Comparison of ENCODE assay signal across 8 mouse cellular contexts in genomic region chr3:37722487-37723060, GRCm38 (mm10). TPM values are rescaled to one million over a fixed set of nuclear protein-coding genes. Genes with fewer than 3 reads are reported as not detected.
DNase-seq lines count a peak whose midpoint lies in the region; ATAC-seq and TF ChIP-seq lines count a peak whose summit lies in the region.

No protein-coding gene starts in this region.

- no peak for ATAC-seq in lung, embryonic 14.5 days (ENCODE audit: insufficient read depth)
- no peak for ATAC-seq in forebrain, embryonic 15.5 days (replicated peaks)
- ATAC-seq in limb, embryonic 13.5 days (ENCODE audit: low FRiP score, low read depth), result no peak

- peak overlapping the region; percentile 26 for H3K4me3 ChIP-seq in lung, embryonic 14.5 days (ENCODE audit: low read depth, low read length)
- H3K4me3 ChIP-seq in forebrain, embryonic 15.5 days, result no peak overlapping the region
- H3K4me3 ChIP-seq in limb, embryonic 13.5 days, result peak overlapping the region; percentile 45

- H3K4me2 ChIP-seq in lung, embryonic 14.5 days, result peak overlapping the region; percentile 53
- H3K4me2 ChIP-seq in forebrain, embryonic 15.5 days (replicated peaks), result peak overlapping the region; percentile 70
- peak overlapping the region; percentile 78 for H3K4me2 ChIP-seq in limb, embryonic 13.5 days (replicated peaks)

- no peak for TF ChIP-seq CTCF in lung, embryonic 14.5 days (IDR thresholded peaks at IDR 0.05; ENCODE audit: low read depth)

- peaks cover 28% of the 10 kb centered on the region for H3K27me3 ChIP-seq in lung, embryonic 14.5 days (ENCODE audit: insufficient read depth, low read length)
- H3K27me3 ChIP-seq in forebrain, embryonic 15.5 days, result no peaks in the 10 kb centered on the region
- no peaks in the 10 kb centered on the region for H3K27me3 ChIP-seq in limb, embryonic 13.5 days

- peak overlapping the region; percentile 16 for H3K9ac ChIP-seq in lung, embryonic 14.5 days
- H3K9ac ChIP-seq in forebrain, embryonic 15.5 days (replicated peaks), result no peak overlapping the region
- H3K9ac ChIP-seq in limb, embryonic 13.5 days, result 0 out of 2 replicates have a peak overlapping the region, but pooled peaks have one; percentile 31

- 48% methylated on average over 12 of the region's 12 CpGs for WGBS in lung, embryonic 14.5 days
- WGBS in forebrain, embryonic 15.5 days, result 48% methylated on average over 12 of the region's 12 CpGs
- 33% methylated on average over 12 of the region's 12 CpGs for WGBS in limb, embryonic 13.5 days

- H3K36me3 ChIP-seq in lung, embryonic 14.5 days (ENCODE audit: insufficient read depth), result no peaks in the 10 kb centered on the region
- no peaks in the 10 kb centered on the region for H3K36me3 ChIP-seq in forebrain, embryonic 15.5 days
- H3K36me3 ChIP-seq in limb, embryonic 13.5 days, result no peaks in the 10 kb centered on the region

- no peak for DNase-seq in lung, embryonic 14.5 days
- DNase-seq in lung, postnatal 36 days, result no peak
- DNase-seq in retina, postnatal 1 day, result peak; percentile 17
- DNase-seq in adrenal gland, postnatal 36 days, result no peak
- DNase-seq in ovary, postnatal 14 days (ENCODE audit: low spot score), result no peak
- no peak for DNase-seq in spleen, postnatal 14 days (ENCODE audit: low spot score in 2 of 2)

- H3K9me3 ChIP-seq in lung, embryonic 14.5 days (ENCODE audit: low read depth, low read length), result no peaks in the 10 kb centered on the region
- no peaks in the 10 kb centered on the region for H3K9me3 ChIP-seq in forebrain, embryonic 15.5 days
- no peaks in the 10 kb centered on the region for H3K9me3 ChIP-seq in limb, embryonic 13.5 days

- peak overlapping the region; percentile 95 for H3K27ac ChIP-seq in lung, embryonic 14.5 days (ENCODE audit: low read depth)
- H3K27ac ChIP-seq in forebrain, embryonic 15.5 days (replicated peaks), result no peak overlapping the region
- H3K27ac ChIP-seq in limb, embryonic 13.5 days, result peak overlapping the region; percentile 88

- peaks cover 8% of the 10 kb centered on the region; the same call in 1 of the 2 replicates for H3K4me1 ChIP-seq in lung, embryonic 14.5 days (ENCODE audit: insufficient read depth)
- peaks cover 22% of the 10 kb centered on the region for H3K4me1 ChIP-seq in forebrain, embryonic 15.5 days
- H3K4me1 ChIP-seq in limb, embryonic 13.5 days, result peaks cover 27% of the 10 kb centered on the region

RNA-seq across cellular contexts. Expression of gene Gm5148, which starts 1.7 kb away (rescaled TPM):
- polyA plus RNA-seq in lung, embryonic 14.5 days (2014; fragmentation: Nextera tagmentation; extraction: Ambion mirVana), result 6.6 and 6.7 TPM in 2 replicates
- 5.7 and 6.1 TPM in 2 replicates for polyA plus RNA-seq in forebrain, embryonic 15.5 days (2015; fragmentation: Nextera tagmentation; extraction: Ambion mirVana)
- 5.6 and 7.5 TPM in 2 replicates for polyA plus RNA-seq in limb, embryonic 13.5 days (2015; fragmentation: Nextera tagmentation; extraction: Ambion mirVana)
- under 1 TPM in 1 of 2 experiments, not detected in 1; 0.36 TPM for total RNA-seq in adrenal gland, postnatal 36 days (2021)
